Mouse (Mus musculus): ENCODE data around the gene Prpf40b.

DNA sequence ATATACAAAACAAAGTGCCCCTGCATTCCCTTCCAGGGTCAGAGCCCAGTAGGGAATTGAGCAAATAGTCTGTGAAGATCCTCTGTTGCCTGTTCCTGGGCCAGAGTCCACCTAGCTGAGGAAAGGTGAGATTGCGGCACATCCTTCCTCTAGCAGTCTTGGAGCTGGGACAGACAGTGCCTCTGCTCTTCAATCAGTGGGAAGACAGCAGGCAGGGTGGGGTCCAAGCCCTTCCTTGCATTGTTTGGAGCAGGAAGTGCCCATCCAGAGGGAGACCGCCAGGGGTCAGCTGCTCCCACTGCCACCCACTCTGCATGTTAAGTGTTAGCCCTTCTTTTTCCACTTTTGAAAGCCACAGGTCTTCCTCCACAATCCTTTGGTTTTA is 22.4 kb downstream of the Prpf40b start:
- TF ChIP-seq CEBPB (IDR thresholded peaks at IDR 0.05; ENCODE audit: insufficient read depth, poor library complexity, severe bottlenecking) (no peak), MAX (IDR thresholded peaks at IDR 0.05; ENCODE audit: low read depth) (no peak), MYOG (IDR thresholded peaks at IDR 0.05; ENCODE audit: control insufficient read depth in 1 of 3, insufficient read depth in 1 of 3, insufficient read length in 2 of 3, low read depth in 2 of 3) (no peak), POLR2A (IDR thresholded peaks at IDR 0.05; ENCODE audit: insufficient read length, low read depth) (no peak), TCF3 (IDR thresholded peaks at IDR 0.05; ENCODE audit: insufficient read length, low read depth) (no peak), SRF (IDR thresholded peaks at IDR 0.05; ENCODE audit: control insufficient read depth, insufficient read length, low read depth) (no peak), POLR2AphosphoS2 (IDR thresholded peaks at IDR 0.05; ENCODE audit: insufficient read length, low read depth) (no peak)
